Mouse (Mus musculus) midbrain, embryonic 12.5 days (tissue): ENCODE results near the gene Trpc1. TPM values are rescaled to one million over a fixed set of nuclear protein-coding genes. Genes with fewer than 3 reads are reported as not detected.

Source experiments
- ATAC-seq: fragments of 200-750 bp; cut with Nextera tagmentation; 2 replicates; pipeline ENCODE4 v1.8.0; 2017; ENCODE audit warnings: low read depth, moderate TSS enrichment, moderate library complexity; ENCODE audit not compliant: low FRiP score
- H3K27ac ChIP-seq: fragments of 300-500 bp; sonication (generic); replicated peaks from 2 replicates; pipeline ENCODE4 v1.5.1; 2016; ENCODE audit warnings: mild to moderate bottlenecking
- H3K27me3 ChIP-seq: fragments of 300-500 bp; sonication (generic); 2 replicates; pipeline ENCODE4 v1.6.1; 2016; ENCODE audit warnings: mild to moderate bottlenecking
- H3K36me3 ChIP-seq: fragments of 300-500 bp; sonication (generic); 2 replicates; pipeline ENCODE4 v1.6.1; 2016
- H3K4me1 ChIP-seq: fragments of 300-500 bp; sonication (generic); 2 replicates; pipeline ENCODE4 v1.6.1; 2016
- H3K4me2 ChIP-seq: fragments of 300-500 bp; sonication (generic); replicated peaks from 2 replicates; pipeline ENCODE4 v1.6.1; 2016; ENCODE audit warnings: mild to moderate bottlenecking, moderate library complexity
- H3K4me3 ChIP-seq: fragments of 300-500 bp; sonication (generic); 2 replicates; pipeline ENCODE4 v1.5.1; 2016; ENCODE audit warnings: mild to moderate bottlenecking
- H3K9ac ChIP-seq: fragments of 300-500 bp; sonication (generic); replicated peaks from 2 replicates; pipeline ENCODE4 v1.6.1; 2016; ENCODE audit warnings: mild to moderate bottlenecking, moderate library complexity
- H3K9me3 ChIP-seq: fragments of 300-500 bp; sonication (generic); 2 replicates; pipeline ENCODE4 v1.6.1; 2016; ENCODE audit warnings: mild to moderate bottlenecking
- WGBS: fragments of 180-500 bp; shearing (Covaris S2); methylation state at CpG from one replicate; pipeline ENCODE4 v1.1.7; 2016; 5-methylcytosine and 5-hydroxymethylcytosine counted together
- polyA plus RNA-seq: library from polyadenylated mRNA; unstranded; fragments of >200 nt; fragmentation: Nextera tagmentation; extraction: Ambion mirVana; gene quantifications from 2 replicates; pipeline ENCODE4 v1.2.1, GENCODE M21; 2016

The Trpc1 gene
- polyA plus RNA-seq, 1 experiment from 2014 or later: 6.1 TPM

GRCm38 (mm10) chr9:95665835-95666234 lies 84.3 kb downstream of the Trpc1 start:
- Histone ChIP-seq H3K4me1 (peaks cover 13% of the 10 kb centered on the region), H3K4me3 (no peak overlapping the region), H3K27me3 (no peaks in the 10 kb centered on the region), H3K9ac (no peak overlapping the region), H3K9me3 (no peaks in the 10 kb centered on the region), H3K4me2 (no peak overlapping the region), H3K27ac (no peak overlapping the region), H3K36me3 (no peaks in the 10 kb centered on the region)
- ATAC-seq: no peak
- WGBS: 94% methylated on average over 6 of the region's 6 CpGs

GRCm38 (mm10) chr9:95664290-95664989 lies 85.7 kb downstream of the Trpc1 start:
- H3K9ac ChIP-seq: no peak overlapping the region
- 61% methylated on average over 10 of the region's 10 CpGs for WGBS
- no peaks in the 10 kb centered on the region for H3K27me3 ChIP-seq
- H3K4me1 ChIP-seq: peaks cover 13% of the 10 kb centered on the region
- H3K4me2 ChIP-seq: no peak overlapping the region
- H3K4me3 ChIP-seq: no peak overlapping the region
- H3K9me3 ChIP-seq: no peaks in the 10 kb centered on the region
- no peak for ATAC-seq
- no peak overlapping the region for H3K27ac ChIP-seq
- no peaks in the 10 kb centered on the region for H3K36me3 ChIP-seq

- Histone ChIP-seq H3K4me1 (no peaks in the 10 kb centered on the region; the same call in 1 of the 2 replicates), H3K4me2 (no peak overlapping the region), H3K4me3 (no peak overlapping the region), H3K9me3 (no peaks in the 10 kb centered on the region), H3K36me3 (no peaks in the 10 kb centered on the region), H3K27me3 (no peaks in the 10 kb centered on the region), H3K9ac (no peak overlapping the region), H3K27ac (no peak overlapping the region)
- 88% methylated on average over 2 of the region's 2 CpGs for WGBS
- ATAC-seq: no peak
These were observed 92.2 kb downstream of the Trpc1 start for GRCm38 (mm10) chr9:95657941-95658340.

Other genes with a start within 250 kb of the Trpc1 start
- 166 and 170 TPM in 2 replicates for gene U2surp, start 238.4 kb downstream of the Trpc1 start, polyA plus RNA-seq
- gene Paqr9, start 190.7 kb downstream of the Trpc1 start, polyA plus RNA-seq: 0.64 and 0.68 TPM in 2 replicates
- 2.1 and 2.5 TPM in 2 replicates for gene Pcolce2, start 112.8 kb downstream of the Trpc1 start, polyA plus RNA-seq
- 3.2 and 3.8 TPM in 2 replicates for gene Pls1, start 94.9 kb upstream of the Trpc1 start, polyA plus RNA-seq
- gene Atr, start 107.2 kb upstream of the Trpc1 start, polyA plus RNA-seq: 23.8 and 25.3 TPM in 2 replicates
- gene Xrn1, start 204.4 kb upstream of the Trpc1 start, polyA plus RNA-seq: 26.0 and 26.9 TPM in 2 replicates